ENCODE assay signal across 20 mouse cellular contexts in the genomic region with DNA sequence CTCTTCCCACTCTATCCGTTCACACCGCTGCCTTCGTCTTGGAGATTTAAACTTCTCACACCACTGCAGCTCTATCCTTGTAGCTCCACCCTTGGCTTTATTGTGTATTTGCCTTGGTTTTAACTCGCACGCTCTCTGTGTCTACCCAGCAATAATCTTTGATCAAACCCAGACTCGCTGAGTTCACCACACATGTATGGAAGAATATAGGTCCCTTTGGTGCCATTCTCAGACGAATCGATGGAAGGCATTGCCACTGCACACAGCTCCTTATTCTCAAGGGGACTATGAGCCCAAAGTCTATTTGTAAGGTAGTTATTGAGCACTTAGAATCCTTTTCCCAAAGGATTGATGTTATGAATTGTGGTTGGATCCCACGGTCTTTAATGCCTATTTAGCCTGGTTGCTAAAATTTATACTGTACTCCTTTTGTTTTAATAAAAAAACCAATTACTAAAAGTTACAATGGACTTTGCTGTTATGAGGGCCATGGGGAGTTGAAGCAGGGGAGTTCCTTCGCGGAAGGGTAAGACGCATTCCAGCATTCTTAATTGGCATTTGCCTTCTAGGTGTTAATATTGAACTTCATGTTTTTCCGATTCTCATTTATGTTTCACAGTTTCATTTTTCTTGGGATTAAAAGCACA.
"Had no signal": no experiment of that assay in that cellular context is flagged by ENCODE, and none has a peak within 500 bp of the region (broad histone marks: within the 10 kb centered on the region; RNA-seq: fewer than 3 reads in every experiment).

No protein-coding gene starts in this region.

- H3K9ac ChIP-seq: liver, embryonic 12.5 days; liver, embryonic 15.5 days; lung, embryonic 15.5 days; neural tube, embryonic 12.5 days; stomach, embryonic 15.5 days had no signal

- H3K27me3 ChIP-seq: liver, embryonic 12.5 days; liver, embryonic 15.5 days; lung, embryonic 15.5 days; neural tube, embryonic 12.5 days; stomach, embryonic 15.5 days had no signal

- H3K9me3 ChIP-seq: liver, embryonic 12.5 days; liver, embryonic 15.5 days; lung, embryonic 15.5 days; neural tube, embryonic 12.5 days; stomach, embryonic 15.5 days had no signal

- H3K4me1 ChIP-seq: liver, embryonic 12.5 days; liver, embryonic 15.5 days; lung, embryonic 15.5 days; neural tube, embryonic 12.5 days; stomach, embryonic 15.5 days had no signal

- DNase-seq: kidney, adult 18-20 months; kidney, adult 9 months; kidney, postnatal 14 days; kidney, postnatal 4 days; liver; lung, adult 18-20 months; lung, postnatal 10 days; lung, postnatal 4 days; midbrain, embryonic 14.5 days; right cerebral cortex, adult 18-20 months; right cerebral cortex, postnatal 25 days; spleen, adult 18-20 months; thymus, postnatal 25 days had no signal

- H3K4me3 ChIP-seq: liver, embryonic 12.5 days; liver, embryonic 15.5 days; lung, embryonic 15.5 days; neural tube, embryonic 12.5 days; stomach, embryonic 15.5 days had no signal

- H3K4me2 ChIP-seq: liver, embryonic 12.5 days; liver, embryonic 15.5 days; lung, embryonic 15.5 days; midbrain, embryonic 11.5 days; neural tube, embryonic 12.5 days; stomach, embryonic 15.5 days had no signal

- ATAC-seq: intestine, embryonic 16.5 days; liver, embryonic 12.5 days had no signal

- H3K27ac ChIP-seq: liver, embryonic 12.5 days; liver, embryonic 15.5 days; lung, embryonic 15.5 days; neural tube, embryonic 12.5 days; stomach, embryonic 15.5 days had no signal

- H3K36me3 ChIP-seq: liver, embryonic 12.5 days; liver, embryonic 15.5 days; lung, embryonic 15.5 days; neural tube, embryonic 12.5 days; stomach, embryonic 15.5 days had no signal
